Mouse (Mus musculus): ENCODE results near the gene Map4k4. TPM values are rescaled to one million over a fixed set of nuclear protein-coding genes. Genes with fewer than 3 reads are reported as not detected.

Gene Map4k4
- polyA plus RNA-seq, 1 experiment from 2014 or later: 26.1 TPM

DNA sequence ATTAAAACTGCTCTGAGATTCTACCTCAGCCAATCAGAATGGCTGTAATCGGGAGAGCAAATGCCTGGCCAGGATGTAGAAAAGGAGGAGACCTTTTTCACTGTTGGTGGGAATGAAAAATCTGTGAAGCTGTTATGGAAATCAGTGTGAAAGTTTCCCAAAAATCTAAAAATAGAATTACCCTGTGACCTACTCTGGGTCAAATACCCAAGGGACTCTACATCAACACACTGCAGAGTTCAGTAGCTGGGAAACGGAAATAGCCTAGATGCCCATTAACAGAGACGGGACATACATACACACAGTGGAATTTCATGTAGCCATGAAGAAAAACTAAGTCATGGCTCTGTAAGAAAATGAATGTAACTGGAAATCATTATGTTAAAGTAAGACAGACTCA is 22.7 kb upstream of the Map4k4 start:
- no peak overlapping the region for H3K4me2 ChIP-seq
- no peak overlapping the region for H3K4me3 ChIP-seq
- WGBS: 29% methylated on average over 3 of the region's 3 CpGs
- no peak overlapping the region for H3K9ac ChIP-seq
- no peak for ATAC-seq (ENCODE audit: insufficient number of reproducible peaks, low FRiP score)
- H3K9me3 ChIP-seq (replicated peaks): peaks cover 5% of the 10 kb centered on the region; the same call in 1 of the 2 replicates
- no peak overlapping the region for H3K27ac ChIP-seq (ENCODE audit: poor library complexity, severe bottlenecking)
- H3K27me3 ChIP-seq (replicated peaks): no peaks in the 10 kb centered on the region
- H3K36me3 ChIP-seq: no peaks in the 10 kb centered on the region
- peaks cover 6% of the 10 kb centered on the region for H3K4me1 ChIP-seq (replicated peaks)

DNA sequence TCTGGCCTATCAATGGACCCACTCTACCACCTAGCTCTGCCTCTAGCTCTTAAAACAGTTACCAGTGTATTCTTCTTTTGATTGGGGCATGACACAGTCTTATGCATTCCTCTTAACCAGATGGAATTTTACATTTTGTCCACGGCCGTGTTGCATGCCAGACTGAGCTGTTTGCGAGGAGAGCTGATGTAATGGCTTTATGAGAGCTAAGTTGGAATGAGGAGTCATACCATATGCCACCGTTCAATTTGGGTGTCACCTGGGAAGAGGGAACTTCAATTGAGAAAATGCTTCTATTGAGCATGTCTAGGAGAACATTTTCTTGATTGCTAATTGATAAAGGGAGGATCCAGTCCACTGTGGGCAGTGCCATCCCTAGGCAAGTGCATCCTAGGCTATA is 18.2 kb upstream of the Map4k4 start:
- H3K4me2 ChIP-seq: no peak overlapping the region
- peaks cover 5% of the 10 kb centered on the region; the same call in 1 of the 2 replicates for H3K9me3 ChIP-seq (replicated peaks)
- no peak for ATAC-seq (ENCODE audit: insufficient number of reproducible peaks, low FRiP score)
- H3K27ac ChIP-seq (ENCODE audit: poor library complexity, severe bottlenecking): no peak overlapping the region
- H3K27me3 ChIP-seq (replicated peaks): no peaks in the 10 kb centered on the region
- no peak overlapping the region for H3K4me3 ChIP-seq
- H3K4me1 ChIP-seq (replicated peaks): peaks cover 6% of the 10 kb centered on the region
- H3K36me3 ChIP-seq: no peaks in the 10 kb centered on the region
- 91% methylated on average over 4 of the region's 4 CpGs for WGBS
- no peak overlapping the region for H3K9ac ChIP-seq

DNA sequence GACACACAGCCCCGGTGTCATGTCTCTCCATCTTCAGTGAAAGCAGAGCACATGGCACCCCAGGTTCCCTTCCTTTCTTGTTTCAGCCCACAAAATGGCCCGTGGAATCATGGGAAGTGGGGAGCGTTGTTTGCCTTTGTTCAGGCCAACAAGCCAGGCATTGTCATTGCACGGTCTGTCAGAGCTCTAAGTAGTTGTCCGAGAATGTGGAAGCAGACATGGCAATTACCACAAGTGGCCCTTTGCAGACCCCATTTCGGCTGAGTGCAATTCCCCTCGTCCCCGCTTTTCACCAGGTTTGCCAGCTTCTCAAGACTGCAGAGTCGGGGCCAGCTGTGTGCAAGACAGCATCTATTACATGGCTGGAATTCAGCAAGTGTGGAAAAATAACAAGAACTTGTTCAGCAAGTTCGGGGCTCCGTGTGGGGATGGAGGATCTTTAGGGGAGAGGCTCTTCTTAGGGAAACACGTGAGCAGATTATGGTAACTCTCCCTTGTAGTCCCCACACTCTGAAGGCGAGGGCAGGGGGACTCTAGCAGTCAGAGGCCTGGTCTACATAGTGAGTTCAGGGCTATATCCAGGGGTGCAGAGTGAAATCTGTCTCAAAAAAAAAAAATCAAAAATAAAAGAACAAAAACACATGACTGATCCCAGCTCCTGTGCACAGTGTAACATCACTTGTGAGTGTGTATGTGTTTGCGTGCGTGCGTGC is 15.8 kb upstream of the Map4k4 start:
- Histone ChIP-seq H3K27me3 (replicated peaks) (no peaks in the 10 kb centered on the region), H3K4me3 (no peak overlapping the region), H3K4me1 (replicated peaks) (peaks cover 6% of the 10 kb centered on the region; the same call in 1 of the 2 replicates), H3K27ac (ENCODE audit: poor library complexity, severe bottlenecking) (no peak overlapping the region), H3K36me3 (no peaks in the 10 kb centered on the region), H3K4me2 (no peak overlapping the region), H3K9ac (no peak overlapping the region), H3K9me3 (replicated peaks) (peaks cover 5% of the 10 kb centered on the region; the same call in 1 of the 2 replicates)
- 61% methylated on average over 16 of the region's 16 CpGs for WGBS
- ATAC-seq (ENCODE audit: insufficient number of reproducible peaks, low FRiP score): no peak

- H3K4me2 ChIP-seq: no peak overlapping the region
- no peak overlapping the region for H3K4me3 ChIP-seq
- 19% methylated on average over 1 of the region's 1 CpGs for WGBS
- H3K4me1 ChIP-seq (replicated peaks): peaks cover 6% of the 10 kb centered on the region; the same call in 1 of the 2 replicates
- H3K27me3 ChIP-seq (replicated peaks): no peaks in the 10 kb centered on the region
- H3K27ac ChIP-seq (ENCODE audit: poor library complexity, severe bottlenecking): no peak overlapping the region
- no peaks in the 10 kb centered on the region for H3K36me3 ChIP-seq
- H3K9ac ChIP-seq: no peak overlapping the region
- H3K9me3 ChIP-seq (replicated peaks): 0 out of 2 replicates have a peak, but pooled peaks cover 4% of the 10 kb centered on the region
- no peak for ATAC-seq (ENCODE audit: insufficient number of reproducible peaks, low FRiP score)
These were observed 12.7 kb upstream of the Map4k4 start for GRCm38 (mm10) chr1:39887997-39888396.

- Histone ChIP-seq H3K4me3 (no peak overlapping the region), H3K27me3 (replicated peaks) (no peaks in the 10 kb centered on the region), H3K27ac (ENCODE audit: poor library complexity, severe bottlenecking) (no peak overlapping the region), H3K4me2 (no peak overlapping the region), H3K4me1 (replicated peaks) (peaks cover 6% of the 10 kb centered on the region; the same call in 1 of the 2 replicates), H3K9me3 (replicated peaks) (0 out of 2 replicates have a peak, but pooled peaks cover 4% of the 10 kb centered on the region), H3K9ac (no peak overlapping the region), H3K36me3 (no peaks in the 10 kb centered on the region)
- no peak for ATAC-seq (ENCODE audit: insufficient number of reproducible peaks, low FRiP score)
- WGBS: 81% methylated on average over 8 of the region's 8 CpGs
These were observed 11.3 kb upstream of the Map4k4 start for GRCm38 (mm10) chr1:39889429-39889828.

GRCm38 (mm10) chr1:39889973-39890372 is 10.7 kb upstream of the Map4k4 start:
- peaks cover 6% of the 10 kb centered on the region; the same call in 1 of the 2 replicates for H3K4me1 ChIP-seq (replicated peaks)
- no peak overlapping the region for H3K4me3 ChIP-seq
- H3K27ac ChIP-seq (ENCODE audit: poor library complexity, severe bottlenecking): no peak overlapping the region
- H3K9me3 ChIP-seq (replicated peaks): 0 out of 2 replicates have a peak, but pooled peaks cover 4% of the 10 kb centered on the region
- H3K27me3 ChIP-seq (replicated peaks): no peaks in the 10 kb centered on the region
- no peaks in the 10 kb centered on the region for H3K36me3 ChIP-seq
- no peak overlapping the region for H3K4me2 ChIP-seq
- 72% methylated on average over 6 of the region's 6 CpGs for WGBS
- H3K9ac ChIP-seq: no peak overlapping the region
- ATAC-seq (ENCODE audit: insufficient number of reproducible peaks, low FRiP score): no peak

DNA sequence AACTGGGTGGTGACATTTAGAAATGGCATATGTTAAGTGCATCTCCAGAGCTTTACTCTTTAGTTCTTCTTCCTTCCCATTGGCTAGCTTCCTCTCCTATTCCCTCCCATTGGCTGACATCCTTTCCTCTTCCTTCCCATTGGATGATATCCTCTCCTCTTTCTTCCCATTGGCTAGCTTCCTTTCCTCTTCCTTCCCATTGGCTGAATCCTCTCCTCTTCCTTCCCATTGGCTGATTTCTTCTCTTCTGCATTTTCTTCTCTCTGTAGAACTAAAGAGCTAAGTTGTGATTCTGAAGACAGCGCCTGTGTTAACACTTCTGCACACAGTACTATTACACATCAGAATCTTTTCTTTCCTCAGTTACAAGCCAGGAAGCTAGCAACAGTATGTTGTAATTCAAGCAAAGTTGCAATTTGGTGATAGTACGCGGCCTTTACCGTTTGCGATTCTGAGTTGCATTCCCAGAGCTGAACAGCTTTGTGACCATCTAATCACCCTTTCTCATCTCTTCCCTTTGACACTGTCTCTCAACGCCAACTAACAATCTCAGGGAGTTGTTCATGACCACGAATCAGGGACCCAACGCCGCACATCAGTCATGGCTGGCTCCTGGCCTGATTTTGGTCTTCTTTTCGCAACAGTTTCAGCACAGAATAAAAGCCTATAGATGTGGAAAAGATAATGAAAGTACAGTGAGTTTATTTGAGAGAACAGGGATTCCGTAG is 7.4 kb upstream of the Map4k4 start:
- no peak for ATAC-seq (ENCODE audit: insufficient number of reproducible peaks, low FRiP score)
- 86% methylated on average over 11 of the region's 11 CpGs for WGBS
- H3K27ac ChIP-seq (ENCODE audit: poor library complexity, severe bottlenecking): no peak overlapping the region
- no peak overlapping the region for H3K4me3 ChIP-seq
- H3K27me3 ChIP-seq (replicated peaks): no peaks in the 10 kb centered on the region
- 0 out of 2 replicates have a peak, but pooled peaks cover 4% of the 10 kb centered on the region for H3K9me3 ChIP-seq (replicated peaks)
- H3K9ac ChIP-seq: no peak overlapping the region
- H3K36me3 ChIP-seq: no peaks in the 10 kb centered on the region
- no peak overlapping the region for H3K4me2 ChIP-seq
- peaks cover 13% of the 10 kb centered on the region for H3K4me1 ChIP-seq (replicated peaks)

DNA sequence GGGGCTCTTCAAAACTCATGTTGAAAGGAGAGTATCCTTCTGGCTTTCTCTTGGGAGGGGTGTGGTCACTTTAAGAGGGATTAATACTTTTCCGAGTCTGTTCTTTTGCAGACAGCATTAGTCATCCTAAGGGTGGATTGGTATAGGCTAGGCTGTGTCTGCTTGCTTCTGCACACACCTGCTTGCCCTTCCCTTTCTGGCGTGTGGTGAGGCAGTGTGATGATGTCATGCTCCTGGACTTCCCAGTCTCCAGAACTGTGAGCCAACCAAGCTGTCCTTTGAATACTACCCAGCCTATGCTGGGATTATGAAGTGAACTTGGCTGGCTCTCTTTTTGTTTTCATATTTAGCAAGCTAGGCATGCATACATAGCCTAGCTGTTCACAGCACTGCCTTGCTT is 5.6 kb upstream of the Map4k4 start:
- H3K27me3 ChIP-seq (replicated peaks): no peaks in the 10 kb centered on the region
- ATAC-seq (ENCODE audit: insufficient number of reproducible peaks, low FRiP score): no peak
- no peaks in the 10 kb centered on the region for H3K36me3 ChIP-seq
- H3K27ac ChIP-seq (ENCODE audit: poor library complexity, severe bottlenecking): no peak overlapping the region
- H3K4me3 ChIP-seq: no peak overlapping the region
- H3K9ac ChIP-seq: no peak overlapping the region
- WGBS: 17% methylated on average over 2 of the region's 2 CpGs
- H3K9me3 ChIP-seq (replicated peaks): 0 out of 2 replicates have a peak, but pooled peaks cover 4% of the 10 kb centered on the region
- peaks cover 21% of the 10 kb centered on the region for H3K4me1 ChIP-seq (replicated peaks)
- H3K4me2 ChIP-seq: no peak overlapping the region

DNA sequence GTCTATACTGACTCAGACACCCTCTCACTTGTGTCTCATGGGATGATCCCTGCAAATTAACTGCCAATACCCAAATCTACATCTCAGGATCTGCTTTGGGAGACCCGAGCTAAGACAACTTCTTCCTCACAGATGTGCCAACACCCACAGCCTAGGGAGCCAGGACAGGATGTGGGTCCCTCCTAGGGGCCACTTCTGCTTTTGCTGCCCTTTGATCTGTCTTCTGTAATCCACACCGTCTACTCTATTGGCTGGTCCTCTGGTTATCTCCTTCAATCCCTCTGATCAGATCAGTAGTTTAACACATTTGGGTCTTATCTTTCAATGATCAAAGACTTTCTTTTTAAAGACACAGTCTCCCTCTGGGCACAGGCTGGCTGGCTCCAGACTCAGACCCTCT is 5.2 kb upstream of the Map4k4 start:
- H3K27me3 ChIP-seq (replicated peaks): no peaks in the 10 kb centered on the region
- H3K27ac ChIP-seq (ENCODE audit: poor library complexity, severe bottlenecking): no peak overlapping the region
- H3K4me2 ChIP-seq: no peak overlapping the region
- 0 out of 2 replicates have a peak, but pooled peaks cover 4% of the 10 kb centered on the region for H3K9me3 ChIP-seq (replicated peaks)
- no peaks in the 10 kb centered on the region for H3K36me3 ChIP-seq
- ATAC-seq (ENCODE audit: insufficient number of reproducible peaks, low FRiP score): no peak
- H3K4me3 ChIP-seq: no peak overlapping the region
- H3K4me1 ChIP-seq (replicated peaks): peaks cover 22% of the 10 kb centered on the region
- no peak overlapping the region for H3K9ac ChIP-seq
- WGBS: 20% methylated on average over 2 of the region's 2 CpGs

DNA sequence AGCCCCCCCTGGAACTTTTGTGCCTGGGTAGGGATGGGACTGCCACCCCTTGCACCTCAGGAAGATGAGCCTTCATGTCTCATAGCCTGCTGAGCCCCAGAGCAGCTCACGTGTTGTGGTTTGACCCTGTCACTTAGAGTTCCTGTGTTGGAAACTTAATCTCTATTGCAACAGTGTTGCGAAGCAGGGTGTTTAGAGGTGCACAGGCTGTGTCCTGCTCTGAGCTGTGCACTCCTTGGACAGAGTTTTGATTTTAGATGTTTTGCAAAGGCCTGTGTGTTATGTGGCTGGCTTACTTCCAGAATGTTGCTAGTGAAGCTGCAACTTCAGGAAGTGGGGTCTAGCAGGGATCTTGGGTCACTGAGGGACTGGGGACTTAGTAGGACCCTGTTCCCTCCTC is 4.1 kb upstream of the Map4k4 start:
- Histone ChIP-seq H3K4me2 (no peak overlapping the region), H3K27me3 (replicated peaks) (no peaks in the 10 kb centered on the region), H3K9ac (no peak overlapping the region), H3K9me3 (replicated peaks) (no peaks in the 10 kb centered on the region), H3K4me3 (no peak overlapping the region), H3K4me1 (replicated peaks) (peaks cover 22% of the 10 kb centered on the region), H3K36me3 (no peaks in the 10 kb centered on the region), H3K27ac (ENCODE audit: poor library complexity, severe bottlenecking) (no peak overlapping the region)
- no peak for ATAC-seq (ENCODE audit: insufficient number of reproducible peaks, low FRiP score)
- WGBS: 39% methylated on average over 2 of the region's 2 CpGs

- H3K9ac ChIP-seq: no peak overlapping the region
- H3K4me2 ChIP-seq: no peak overlapping the region
- no peaks in the 10 kb centered on the region for H3K27me3 ChIP-seq (replicated peaks)
- no peaks in the 10 kb centered on the region for H3K36me3 ChIP-seq
- no peak overlapping the region for H3K27ac ChIP-seq (ENCODE audit: poor library complexity, severe bottlenecking)
- no peak for ATAC-seq (ENCODE audit: insufficient number of reproducible peaks, low FRiP score)
- H3K4me3 ChIP-seq: no peak overlapping the region
- H3K4me1 ChIP-seq (replicated peaks): peaks cover 33% of the 10 kb centered on the region
- no peaks in the 10 kb centered on the region for H3K9me3 ChIP-seq (replicated peaks)
- WGBS: 50% methylated on average over 4 of the region's 4 CpGs
These were observed 2.0 kb upstream of the Map4k4 start for GRCm38 (mm10) chr1:39898686-39899085.

Measured in heart, embryonic 12.5 days (tissue).